10 mouse cellular contexts compared by ENCODE assay signal in the genomic region with DNA sequence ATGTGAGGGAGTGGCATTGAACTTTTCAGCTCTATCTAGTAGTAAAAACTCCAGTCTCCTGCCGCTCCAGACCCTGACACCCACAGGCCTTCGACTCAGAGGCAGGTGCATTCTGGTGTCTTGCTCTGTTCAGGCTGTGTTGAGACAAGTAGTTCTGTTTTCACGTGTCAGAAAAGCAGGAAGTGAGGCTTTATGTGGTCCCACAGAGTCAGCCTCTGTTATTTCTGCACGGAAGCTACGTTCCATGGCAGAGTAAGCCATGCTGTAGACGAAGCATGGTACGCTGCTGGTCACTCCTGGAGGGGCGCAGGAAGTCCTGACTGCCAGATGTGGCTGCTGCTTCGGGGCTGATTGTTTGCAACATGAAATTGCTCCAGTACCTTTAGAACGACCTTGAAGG.
A peak's percentile ranks its signal among the peaks of the same experiment; 100 is the strongest.
DNase-seq lines count a peak whose midpoint lies in the region; ATAC-seq lines count a peak whose summit lies in the region.
"Had no signal": no experiment of that assay in that cellular context is flagged by ENCODE, and none has a peak within 500 bp of the region (broad histone marks: within the 10 kb centered on the region; RNA-seq: fewer than 3 reads in every experiment).

No protein-coding gene starts in this region.

- peak; percentile 65 for ATAC-seq in CD4-positive, CD25-positive, alpha-beta regulatory T cell, adult 4 months
- no peak for ATAC-seq in erythroid progenitor cell, adult 5-6 weeks (replicated peaks; ENCODE audit: low FRiP score, poor library complexity, severe bottlenecking)
- ATAC-seq: forebrain, embryonic 14.5 days; hindbrain, postnatal 0 days had no signal

- DNase-seq in c-Kit-positive CD71-negative TER-119-negative erythroid progenitor cells, embryonic 14.5 days (ENCODE audit: low read depth) = peak; percentile 22
- peak; percentile 75 for DNase-seq in naive thymus-derived CD4-positive, alpha-beta T cell, adult 2 months (ENCODE audit: low read depth)
- DNase-seq in thymus, postnatal 10 days (ENCODE audit: low spot score in 2 of 2) = peak; percentile 16 to 25
- no peak for DNase-seq in gastrocnemius, postnatal 36 days
- DNase-seq in heart, postnatal 4 days = no peak
- DNase-seq: kidney, postnatal 10 days had no signal

- intact Hi-C loops in gastrocnemius, postnatal 36 days (cut with DNase I) = no loop called here

Comparison
In these comparisons a context has a peak if more than half of its experiments do, and no peak if none do; other contexts are left out.
1. DNase-seq: peak in c-Kit-positive CD71-negative TER-119-negative erythroid progenitor cells, embryonic 14.5 days (single experiment), naive thymus-derived CD4-positive, alpha-beta T cell, adult 2 months (single experiment) and thymus, postnatal 10 days (2 of 2); none in gastrocnemius, postnatal 36 days (0 of 2) and heart, postnatal 4 days (single experiment).